Comparison of ENCODE assay signal across 10 mouse cellular contexts in the genomic region with DNA sequence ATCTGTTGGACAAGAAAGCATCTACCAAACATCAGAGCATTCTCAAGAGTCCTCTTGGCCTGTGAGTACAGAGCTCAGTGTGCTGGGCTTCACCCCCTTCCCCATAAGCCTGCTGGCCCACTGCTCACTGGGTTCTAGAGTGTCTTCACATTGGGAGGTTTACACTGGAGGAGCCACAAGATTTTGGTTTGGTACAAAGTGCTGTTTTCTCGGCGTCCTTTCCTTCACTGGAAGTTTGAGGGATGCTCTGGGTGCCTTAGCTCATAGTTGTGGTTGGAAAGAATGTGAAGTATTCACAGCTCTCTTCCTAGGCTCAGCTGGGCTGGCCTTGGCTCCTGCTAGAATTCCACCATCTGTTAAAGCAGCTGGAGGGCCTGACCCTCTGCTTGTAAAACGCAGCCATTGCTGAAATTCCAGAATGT. TPM values are rescaled to one million over a fixed set of nuclear protein-coding genes. Genes with fewer than 3 reads are reported as not detected.
DNase-seq lines count a peak whose midpoint lies in the region; ATAC-seq and TF ChIP-seq lines count a peak whose summit lies in the region.
"Had no signal": no experiment of that assay in that cellular context is flagged by ENCODE, and none has a peak within 500 bp of the region (broad histone marks: within the 10 kb centered on the region; RNA-seq: fewer than 3 reads in every experiment).

No protein-coding gene starts in this region.

- peaks cover 18% of the 10 kb centered on the region for H3K4me1 ChIP-seq in intestine, embryonic 14.5 days (replicated peaks; ENCODE audit: control insufficient read depth, insufficient read depth, low read length)
- H3K4me1 ChIP-seq in intestine, postnatal 0 days (replicated peaks; ENCODE audit: control insufficient read depth, insufficient read depth, low read length): no peaks in the 10 kb centered on the region

- intact Hi-C loops in gastrocnemius, postnatal 14 days (cut with DNase I; ENCODE audit: low total_unique reads): no loop called here

- WGBS in intestine, embryonic 14.5 days: 16% methylated on average over 3 of the region's 3 CpGs
- 38% methylated on average over 3 of the region's 3 CpGs for WGBS in intestine, postnatal 0 days

- no peaks in the 10 kb centered on the region for H3K9me3 ChIP-seq in intestine, embryonic 14.5 days (ENCODE audit: control insufficient read depth, low read length)
- H3K9me3 ChIP-seq in intestine, postnatal 0 days (ENCODE audit: control insufficient read depth): no peaks in the 10 kb centered on the region
- H3K9me3 ChIP-seq: forebrain, embryonic 10.5 days had no signal

- no peak overlapping the region for H3K4me3 ChIP-seq in intestine, embryonic 14.5 days (ENCODE audit: low read depth, low read length)
- no peak overlapping the region for H3K4me3 ChIP-seq in intestine, postnatal 0 days (ENCODE audit: low read depth, low read length)
- no peak overlapping the region for H3K4me3 ChIP-seq in myocyte
- H3K4me3 ChIP-seq: forebrain, embryonic 10.5 days had no signal

- H3ac ChIP-seq in myocyte (ENCODE audit: control insufficient read depth, insufficient read length): no peak overlapping the region

- H3K79me2 ChIP-seq in myocyte (ENCODE audit: control insufficient read depth, insufficient read depth): no peaks in the 10 kb centered on the region

- no peak overlapping the region for H3K9ac ChIP-seq in intestine, embryonic 14.5 days (ENCODE audit: low read length)
- H3K9ac ChIP-seq in intestine, postnatal 0 days (ENCODE audit: low read depth, low read length): no peak overlapping the region

- DNase-seq in intestine, embryonic 14.5 days (ENCODE audit: low spot score): no peak
- DNase-seq in gastrocnemius, postnatal 14 days: peak; percentile 63
- peak; percentile 26 to 47 for DNase-seq in kidney, adult 8-10 months
- no peak for DNase-seq in cerebellum, adult 11 months
- no peak for DNase-seq in left cerebral cortex, adult 11 months (ENCODE audit: low spot score)
- DNase-seq in layer of hippocampus, adult 11-12 months (ENCODE audit: low spot score): no peak

- H3K27me3 ChIP-seq in intestine, embryonic 14.5 days (replicated peaks; ENCODE audit: control insufficient read depth, insufficient read depth, low read length): no peaks in the 10 kb centered on the region
- H3K27me3 ChIP-seq in intestine, postnatal 0 days (replicated peaks; ENCODE audit: control insufficient read depth, insufficient read depth, low read length): no peaks in the 10 kb centered on the region
- no peaks in the 10 kb centered on the region for H3K27me3 ChIP-seq in myocyte (ENCODE audit: control insufficient read depth, insufficient read depth, insufficient read length)

- no peak overlapping the region for H3K4me2 ChIP-seq in intestine, embryonic 14.5 days (ENCODE audit: low read length)
- no peak overlapping the region for H3K4me2 ChIP-seq in intestine, postnatal 0 days (replicated peaks; ENCODE audit: low read depth)
- H3K4me2 ChIP-seq in myocyte (ENCODE audit: low read depth): peak overlapping the region; percentile 40

- TF ChIP-seq POLR2A in myocyte (IDR thresholded peaks at IDR 0.05; ENCODE audit: insufficient read length, low read depth): no peak

- TF ChIP-seq CTCF in intestine, postnatal 0 days (IDR thresholded peaks at IDR 0.05; ENCODE audit: low read depth): no peak

- peaks cover 28% of the 10 kb centered on the region for H3K36me3 ChIP-seq in intestine, embryonic 14.5 days (ENCODE audit: control insufficient read depth, insufficient read depth, low read length)
- peaks cover 44% of the 10 kb centered on the region; the same call in 1 of the 2 replicates for H3K36me3 ChIP-seq in intestine, postnatal 0 days (ENCODE audit: control insufficient read depth, insufficient read depth)
- peaks cover 12% of the 10 kb centered on the region for H3K36me3 ChIP-seq in myocyte (ENCODE audit: control insufficient read depth, insufficient read depth)

- H3K27ac ChIP-seq in intestine, embryonic 14.5 days (ENCODE audit: low read depth): peak overlapping the region; percentile 64; the same call in 1 of the 2 replicates
- H3K27ac ChIP-seq in intestine, postnatal 0 days (ENCODE audit: low read depth, low read length): no peak overlapping the region
- H3K27ac ChIP-seq: forebrain, embryonic 10.5 days had no signal

- no peak for ATAC-seq in intestine, embryonic 14.5 days (replicated peaks; ENCODE audit: low FRiP score, low TSS enrichment, low read depth)
- no peak for ATAC-seq in intestine, postnatal 0 days

TF ChIP-seq in myocyte, 11 proteins besides CTCF, POLR2A, EP300 and RAD21:
- TF ChIP-seq MYOG (IDR thresholded peaks at IDR 0.05; ENCODE audit: control insufficient read depth in 1 of 3, insufficient read depth in 1 of 3, insufficient read length in 2 of 3, low read depth in 2 of 3): peak; percentile 55 to 97 (median 96)
- peak; percentile 98 for TF ChIP-seq TCF12 (IDR thresholded peaks at IDR 0.05; ENCODE audit: insufficient read depth, poor library complexity, severe bottlenecking)
- no peak for TF ChIP-seq MAX (IDR thresholded peaks at IDR 0.05; ENCODE audit: low read depth)
- TF ChIP-seq E2F4 (IDR thresholded peaks at IDR 0.05; ENCODE audit: insufficient read depth): no peak
- TF ChIP-seq MYOD1 (IDR thresholded peaks at IDR 0.05; ENCODE audit: control insufficient read depth in 1 of 3, insufficient read length in 2 of 3, low read depth in 2 of 3): peak; percentile 74 to 93 (median 90)
- no peak for TF ChIP-seq REST (IDR thresholded peaks at IDR 0.05; ENCODE audit: insufficient read depth, insufficient read length)
- no peak for TF ChIP-seq CEBPB (IDR thresholded peaks at IDR 0.05; ENCODE audit: insufficient read depth, poor library complexity, severe bottlenecking)
- TF ChIP-seq POLR2AphosphoS2 (IDR thresholded peaks at IDR 0.05; ENCODE audit: insufficient read length, low read depth): no peak
- TF ChIP-seq SRF (IDR thresholded peaks at IDR 0.05; ENCODE audit: control insufficient read depth, insufficient read length, low read depth): no peak
- peak; percentile 75 for TF ChIP-seq TCF3 (IDR thresholded peaks at IDR 0.05; ENCODE audit: insufficient read length, low read depth)
- TF ChIP-seq USF1 (IDR thresholded peaks at IDR 0.05; ENCODE audit: low read depth): no peak

RNA-seq across cellular contexts. Expression of gene Akip1, which starts 5.5 kb away (rescaled TPM):
- polyA plus RNA-seq in intestine, embryonic 14.5 days (2014; fragmentation: Nextera tagmentation; extraction: Ambion mirVana): 29.0 and 30.9 TPM in 2 replicates
- polyA plus RNA-seq in intestine, postnatal 0 days (2015; fragmentation: Nextera tagmentation; extraction: Ambion mirVana): 29.8 and 30.1 TPM in 2 replicates
- 1 to 10 TPM; 6.5 to 7.4 TPM for total RNA-seq in gastrocnemius, postnatal 14 days (2021)
- polyA plus RNA-seq in myocyte (2012; fragmentation: generic; extraction: Trizol): 17.8 TPM

RNA-seq across cellular contexts. Expression of gene St5, which starts 5.6 kb away (rescaled TPM):
- polyA plus RNA-seq in intestine, embryonic 14.5 days (2014; fragmentation: Nextera tagmentation; extraction: Ambion mirVana): 68.7 and 70.7 TPM in 2 replicates
- polyA plus RNA-seq in intestine, postnatal 0 days (2015; fragmentation: Nextera tagmentation; extraction: Ambion mirVana): 46.7 and 49.7 TPM in 2 replicates
- total RNA-seq in gastrocnemius, postnatal 14 days (2021): 10 to 100 TPM; 14.6 to 17.7 TPM
- 34.1 TPM for polyA plus RNA-seq in myocyte (2012; fragmentation: generic; extraction: Trizol)

RNA-seq across cellular contexts. Expression of gene BC051019, which starts 14.7 kb away (rescaled TPM):
- polyA plus RNA-seq in intestine, embryonic 14.5 days (2014; fragmentation: Nextera tagmentation; extraction: Ambion mirVana): not detected in 2 replicates
- polyA plus RNA-seq in intestine, postnatal 0 days (2015; fragmentation: Nextera tagmentation; extraction: Ambion mirVana): not detected in 2 replicates
- not detected for total RNA-seq in gastrocnemius, postnatal 14 days (2021)
- polyA plus RNA-seq in myocyte (2012; fragmentation: generic; extraction: Trizol): 33.3 TPM

RNA-seq across cellular contexts. Expression of gene Ascl3, which starts 22.6 kb away (rescaled TPM):
- polyA plus RNA-seq in intestine, embryonic 14.5 days (2014; fragmentation: Nextera tagmentation; extraction: Ambion mirVana): 0.46 TPM in 1 of 2 replicates, not detected in the other
- polyA plus RNA-seq in intestine, postnatal 0 days (2015; fragmentation: Nextera tagmentation; extraction: Ambion mirVana): 0.52 and 0.98 TPM in 2 replicates
- total RNA-seq in gastrocnemius, postnatal 14 days (2021): not detected
- 0.24 TPM for polyA plus RNA-seq in myocyte (2012; fragmentation: generic; extraction: Trizol)
- polyA plus RNA-seq: forebrain, embryonic 10.5 days; neural tube, embryonic 11.5 days had no signal

RNA-seq across cellular contexts. Expression of gene Tmem9b, which starts 43.7 kb away (rescaled TPM):
- 51.3 and 52.2 TPM in 2 replicates for polyA plus RNA-seq in intestine, embryonic 14.5 days (2014; fragmentation: Nextera tagmentation; extraction: Ambion mirVana)
- polyA plus RNA-seq in intestine, postnatal 0 days (2015; fragmentation: Nextera tagmentation; extraction: Ambion mirVana): 135 and 145 TPM in 2 replicates
- total RNA-seq in gastrocnemius, postnatal 14 days (2021): 10 to 100 TPM; 25.2 to 26.2 TPM
- 57.1 TPM for polyA plus RNA-seq in myocyte (2012; fragmentation: generic; extraction: Trizol)

Comparison
In these comparisons a context has a peak if more than half of its experiments do, and no peak if none do; other contexts are left out.
1. DNase-seq: peak in gastrocnemius, postnatal 14 days (single experiment) and kidney, adult 8-10 months (2 of 2); none in intestine, embryonic 14.5 days (single experiment), cerebellum, adult 11 months (single experiment), left cerebral cortex, adult 11 months (single experiment) and layer of hippocampus, adult 11-12 months (single experiment).
2. RNA of gene BC051019, which starts 14.7 kb away (polyA plus RNA-seq): 33.3 TPM in myocyte (single experiment); not detected in intestine, embryonic 14.5 days and not detected in intestine, postnatal 0 days; every median in the first group is over 10 times any median in the second.